8 mouse cellular contexts compared by ENCODE assay signal in the genomic region with DNA sequence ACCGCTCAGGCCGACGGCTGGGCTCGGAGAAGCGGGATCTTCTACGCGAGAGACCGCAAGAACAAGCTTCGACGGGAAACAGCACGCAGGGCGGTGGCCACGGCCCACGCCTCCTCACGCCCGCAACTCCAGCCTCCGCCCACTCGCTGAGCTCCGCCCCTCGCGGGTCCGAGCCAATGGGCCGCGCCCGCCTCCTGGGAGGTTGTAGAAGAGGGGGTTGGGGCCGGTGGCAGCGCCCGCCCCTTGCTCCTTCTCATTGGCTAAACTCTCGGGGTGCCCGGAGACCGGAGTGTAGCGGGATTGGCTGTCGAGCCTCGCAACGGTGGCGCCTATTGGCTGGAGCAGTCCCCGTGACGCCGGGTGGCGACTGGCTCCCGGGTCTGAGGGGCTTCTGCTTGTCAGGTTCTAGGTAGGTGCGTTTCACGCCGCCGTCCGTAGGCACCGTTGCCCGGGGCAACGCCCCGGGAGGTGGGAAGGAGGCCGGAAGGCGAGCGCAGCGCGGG. TPM values are rescaled to one million over a fixed set of nuclear protein-coding genes. Genes with fewer than 3 reads are reported as not detected.
DNase-seq lines count a peak whose midpoint lies in the region; ATAC-seq and TF ChIP-seq lines count a peak whose summit lies in the region.

A gene (minus strand): TSS at position 145 of the 503 bp plus-strand sequence.

- H3ac ChIP-seq in C2C12 (ENCODE audit: control insufficient read depth, insufficient read length, low read depth) = peak within 1 kb of the TSS; percentile 99

- no peaks in the 10 kb centered on the region for H3K9me3 ChIP-seq in erythroblast, embryonic 14.5 days (ENCODE audit: control insufficient read depth, low read length)
- no peaks in the 10 kb centered on the region for H3K9me3 ChIP-seq in heart, embryonic 13.5 days
- no peaks in the 10 kb centered on the region for H3K9me3 ChIP-seq in liver, embryonic 12.5 days (replicated peaks)
- no peaks in the 10 kb centered on the region for H3K9me3 ChIP-seq in stomach, embryonic 15.5 days

- peak within 1 kb of the TSS; percentile 95 for H3K9ac ChIP-seq in heart, embryonic 13.5 days
- peak within 1 kb of the TSS; percentile 83 for H3K9ac ChIP-seq in liver, embryonic 12.5 days
- H3K9ac ChIP-seq in stomach, embryonic 15.5 days = peak within 1 kb of the TSS; percentile 73

- no peaks in the 10 kb centered on the region for H3K27me3 ChIP-seq in C2C12 (ENCODE audit: control insufficient read depth, insufficient read depth, insufficient read length)
- peaks cover 29% of the 10 kb centered on the region for H3K27me3 ChIP-seq in erythroblast, embryonic 14.5 days (ENCODE audit: control insufficient read depth)
- no peaks in the 10 kb centered on the region for H3K27me3 ChIP-seq in heart, embryonic 13.5 days (replicated peaks)
- 0 out of 2 replicates have a peak, but pooled peaks cover 9% of the 10 kb centered on the region for H3K27me3 ChIP-seq in liver, embryonic 12.5 days (replicated peaks)
- no peaks in the 10 kb centered on the region for H3K27me3 ChIP-seq in stomach, embryonic 15.5 days (replicated peaks)

- WGBS in heart, embryonic 13.5 days = under 1% methylated on average over 55 of the region's 55 CpGs
- under 1% methylated on average over 55 of the region's 55 CpGs for whole genome bisulfite sequencing in liver, embryonic 12.5 days (ENCODE audit: insufficient replicate concordance)
- under 1% methylated on average over 55 of the region's 55 CpGs for WGBS in stomach, embryonic 15.5 days

- TF ChIP-seq POLR2A in brain, embryonic 14.5 days (IDR thresholded peaks at IDR 0.05; ENCODE audit: borderline replicate concordance, extremely low read depth, insufficient read depth, insufficient read length, poor library complexity, severe bottlenecking) = peak; percentile 39; the same call in 1 of the 2 replicates

- H3K79me2 ChIP-seq in C2C12 (ENCODE audit: control insufficient read depth, insufficient read depth) = peaks cover 20% of the 10 kb centered on the region

- H3K36me3 ChIP-seq in C2C12 (ENCODE audit: control insufficient read depth, insufficient read depth) = no peaks in the 10 kb centered on the region
- H3K36me3 ChIP-seq in erythroblast, embryonic 14.5 days (ENCODE audit: control insufficient read depth) = no peaks in the 10 kb centered on the region
- no peaks in the 10 kb centered on the region for H3K36me3 ChIP-seq in heart, embryonic 13.5 days
- no peaks in the 10 kb centered on the region for H3K36me3 ChIP-seq in liver, embryonic 12.5 days
- no peaks in the 10 kb centered on the region for H3K36me3 ChIP-seq in stomach, embryonic 15.5 days

- peak; percentile 98 for ATAC-seq in heart, embryonic 13.5 days (ENCODE audit: extremely low read depth, insufficient number of reproducible peaks, low FRiP score, low TSS enrichment)
- peak; percentile 100 for ATAC-seq in liver, embryonic 12.5 days
- peak; percentile 100 for ATAC-seq in stomach, embryonic 15.5 days (ENCODE audit: insufficient read depth, low FRiP score, low read depth)

- DNase-seq in brain, embryonic 14.5 days (ENCODE audit: low read depth) = peak; percentile 99
- peak; percentile 99 for DNase-seq in kidney, postnatal 10 days
- peak; percentile 91 to 92 for DNase-seq in natural killer cell, adult 2 months (ENCODE audit: low spot score in 2 of 2)

- H3K4me2 ChIP-seq in heart, embryonic 13.5 days = peak within 1 kb of the TSS; percentile 95
- H3K4me2 ChIP-seq in liver, embryonic 12.5 days = peak within 1 kb of the TSS; percentile 99
- H3K4me2 ChIP-seq in stomach, embryonic 15.5 days = peak within 1 kb of the TSS; percentile 89

- H3K4me3 ChIP-seq in C2C12 (ENCODE audit: insufficient read depth, poor library complexity, severe bottlenecking) = peak within 1 kb of the TSS; percentile 75
- H3K4me3 ChIP-seq in erythroblast, embryonic 14.5 days (replicated peaks) = peak within 1 kb of the TSS; percentile 93
- H3K4me3 ChIP-seq in heart, embryonic 13.5 days = peak within 1 kb of the TSS; percentile 97
- H3K4me3 ChIP-seq in liver, embryonic 12.5 days = peak within 1 kb of the TSS; percentile 84
- peak within 1 kb of the TSS; percentile 90 for H3K4me3 ChIP-seq in stomach, embryonic 15.5 days (replicated peaks)

- peaks cover 1% of the 10 kb centered on the region for H3K79me3 ChIP-seq in C2C12 (ENCODE audit: low read depth)

- H3K27ac ChIP-seq in heart, embryonic 13.5 days (replicated peaks) = peak within 1 kb of the TSS; percentile 91
- peak within 1 kb of the TSS; percentile 75 for H3K27ac ChIP-seq in liver, embryonic 12.5 days
- H3K27ac ChIP-seq in stomach, embryonic 15.5 days = peak within 1 kb of the TSS; percentile 82

- no peak for TF ChIP-seq CTCF in C2C12 (IDR thresholded peaks at IDR 0.05; ENCODE audit: control insufficient read depth, insufficient read depth, insufficient read length)
- TF ChIP-seq CTCF in brain, embryonic 14.5 days (IDR thresholded peaks at IDR 0.05; ENCODE audit: borderline replicate concordance, extremely low read depth, insufficient read depth, insufficient read length) = no peak

- H3K4me1 ChIP-seq in erythroblast, embryonic 14.5 days (ENCODE audit: control insufficient read depth) = peaks cover 26% of the 10 kb centered on the region
- peaks cover 34% of the 10 kb centered on the region for H3K4me1 ChIP-seq in heart, embryonic 13.5 days
- peaks cover 30% of the 10 kb centered on the region for H3K4me1 ChIP-seq in liver, embryonic 12.5 days
- no peaks in the 10 kb centered on the region for H3K4me1 ChIP-seq in stomach, embryonic 15.5 days

TF ChIP-seq in C2C12, 6 proteins besides CTCF, POLR2A, EP300 and RAD21:
- TF ChIP-seq MAX (IDR thresholded peaks at IDR 0.05) = peak; percentile 97
- TF ChIP-seq USF1 (IDR thresholded peaks at IDR 0.05; ENCODE audit: low read depth) = peak; percentile 84
- TF ChIP-seq MYOD1 (IDR thresholded peaks at IDR 0.05; ENCODE audit: control insufficient read depth, insufficient read length, low read depth) = no peak
TF ChIP-seq in C2C12: peak in this region for 2.

RNA-seq across cellular contexts. Expression of the gene that starts here (rescaled TPM):
- polyA plus RNA-seq in C2C12 (2012; fragmentation: generic; extraction: Trizol) = 0.77 TPM
- polyA plus RNA-seq in brain, embryonic 14.5 days (2012; rRNA removed) = 2.4 and 3.9 TPM in 2 replicates
- polyA plus RNA-seq in erythroblast, embryonic 14.5 days (2012) = 0.11 TPM in 1 of 2 replicates, not detected in the other
- 2.0 and 2.9 TPM in 2 replicates for polyA plus RNA-seq in heart, embryonic 13.5 days (2015; fragmentation: Nextera tagmentation; extraction: Ambion mirVana)
- polyA plus RNA-seq in liver, embryonic 12.5 days (2016; fragmentation: Nextera tagmentation; extraction: Ambion mirVana) = 0.91 and 1.1 TPM in 2 replicates
- polyA plus RNA-seq in stomach, embryonic 15.5 days (2015; fragmentation: Nextera tagmentation; extraction: Ambion mirVana) = 2.2 and 3.3 TPM in 2 replicates

Comparison
In these comparisons a context has a peak if more than half of its experiments do, and no peak if none do; other contexts are left out.
1. Peak in every context shown above with its lines: DNase-seq, ATAC-seq, H3K4me3 ChIP-seq and H3K27ac ChIP-seq.